Mouse (Mus musculus) layer of hippocampus, postnatal 36 days (tissue): ENCODE measurements around the gene Rsph9. TPM values are rescaled to one million over a fixed set of nuclear protein-coding genes. Genes with fewer than 3 reads are reported as not detected.

Experiments used
- DNase-seq, 2 experiments: peaks; one replicate each; pipeline ENCODE4 v3.0.0; 2022
- total RNA-seq, 2 experiments: library from RNA; stranded (reverse); gene quantifications; 2 replicates each; pipeline ENCODE4 v1.2.3; 2021

Gene Rsph9
- total RNA-seq = 10 to 100 TPM; 25.5 to 25.6 TPM

- peak; percentile 86 to 87 for DNase-seq
Observed at GRCm38 (mm10) chr17:46143578-46144423, at the start of gene Rsph9. Gene Rsph9, minus strand, starts transcription at chr17:46144216.

DNA sequence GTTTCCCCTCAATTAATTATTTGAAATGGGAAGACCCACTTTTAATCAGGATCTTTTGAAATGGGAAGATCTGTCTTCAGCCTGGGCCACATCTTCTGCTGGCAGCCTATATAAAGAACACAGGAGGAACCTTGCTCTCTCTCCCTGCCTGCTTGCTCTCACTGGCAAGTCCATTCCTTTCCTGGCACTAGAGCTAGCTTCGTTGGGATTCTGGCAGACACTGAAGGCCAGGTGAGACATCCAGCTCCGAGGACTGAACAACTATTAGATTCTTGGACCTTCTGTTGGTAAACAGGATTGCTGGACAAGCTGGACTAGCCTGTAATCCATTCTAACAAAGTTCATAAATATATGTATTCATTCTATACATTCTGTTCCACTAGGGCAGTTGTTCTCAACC, 44.8 kb upstream of the Rsph9 start:
- no peak for DNase-seq

- DNase-seq = no peak
Observed at GRCm38 (mm10) chr17:46182273-46182672, 38.3 kb upstream of the Rsph9 start.

GRCm38 (mm10) chr17:46170538-46170937, 26.5 kb upstream of the Rsph9 start:
- no peak for DNase-seq

DNA sequence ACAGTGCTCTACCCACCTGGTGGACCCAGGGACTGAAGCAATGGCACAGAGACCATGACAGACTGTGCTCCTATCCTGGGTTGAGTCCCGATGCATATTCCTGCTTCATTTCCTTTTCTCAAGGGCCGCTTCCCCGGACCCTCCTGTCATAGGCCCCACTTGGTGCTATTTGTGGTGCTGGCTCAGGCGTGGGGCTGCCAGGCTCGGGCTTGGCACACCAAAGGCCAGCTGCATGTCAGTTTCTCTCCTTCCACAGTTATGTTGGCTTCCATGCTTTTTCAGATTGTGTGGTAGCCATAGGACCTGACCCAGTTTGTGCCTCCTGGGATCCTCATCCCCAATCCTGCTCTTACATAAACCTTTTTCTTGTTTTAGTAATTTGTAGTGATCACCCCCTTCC, 24.8 kb upstream of the Rsph9 start:
- no peak for DNase-seq

DNA sequence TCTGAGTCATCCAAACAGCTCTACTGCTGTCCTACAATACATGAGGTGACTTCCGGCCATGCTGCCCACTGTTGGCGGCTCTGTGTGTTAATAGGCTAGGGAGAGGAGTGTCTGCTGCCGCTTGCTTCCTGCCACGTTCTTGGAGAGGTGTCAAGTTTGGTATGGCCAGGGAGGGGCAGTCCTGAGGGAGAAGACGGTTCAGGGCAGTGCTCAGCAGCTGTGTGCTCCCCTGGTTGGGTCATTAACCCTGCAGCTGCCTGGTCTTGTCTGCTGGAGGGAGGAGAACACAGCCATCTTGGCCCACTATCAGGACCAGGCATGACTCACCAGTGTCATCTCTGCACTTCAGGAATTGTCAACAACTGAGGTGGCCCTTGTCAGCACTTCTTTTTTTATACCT, 24.3 kb upstream of the Rsph9 start:
- no peak for DNase-seq

DNA sequence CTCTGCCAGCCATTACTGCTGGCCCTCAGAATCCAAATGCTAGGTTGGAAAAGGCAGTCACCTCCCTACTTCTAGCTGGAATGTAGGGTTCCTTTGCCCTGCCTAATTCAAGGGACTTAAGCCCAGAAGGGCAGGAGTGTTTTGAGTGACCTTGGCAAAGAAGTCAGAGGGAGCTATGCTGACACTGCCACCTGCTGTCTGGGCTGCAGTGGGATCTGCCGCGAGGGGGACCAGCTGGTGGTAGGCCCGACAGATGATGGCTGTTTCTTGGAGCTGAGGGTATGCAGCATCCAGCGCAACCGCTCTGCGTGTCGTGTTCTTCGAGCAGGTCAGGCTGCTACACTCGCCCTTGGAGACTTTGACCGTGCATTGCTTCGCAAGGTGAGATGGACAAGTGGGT, 23.0 kb upstream of the Rsph9 start:
- no peak for DNase-seq

DNA sequence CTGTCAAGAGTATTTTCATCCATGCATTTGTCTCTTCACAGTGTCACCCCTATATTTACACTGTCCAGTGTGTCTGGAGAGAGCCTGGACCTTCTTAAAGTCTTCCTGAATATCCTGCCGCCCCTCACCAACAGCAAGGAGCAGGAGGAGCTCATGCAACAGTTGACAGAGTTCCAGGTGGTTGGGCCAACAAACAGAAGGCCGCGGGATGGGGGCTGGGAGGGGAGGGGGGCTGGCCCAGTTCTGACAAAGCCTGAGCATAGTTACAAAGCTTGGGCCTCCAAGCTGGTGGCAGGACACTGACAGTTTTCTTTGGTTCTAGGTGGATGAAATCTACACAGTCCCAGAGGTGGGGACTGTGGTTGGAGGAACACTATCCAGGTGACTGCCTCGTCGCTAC, 22.3 kb upstream of the Rsph9 start:
- DNase-seq = no peak

DNA sequence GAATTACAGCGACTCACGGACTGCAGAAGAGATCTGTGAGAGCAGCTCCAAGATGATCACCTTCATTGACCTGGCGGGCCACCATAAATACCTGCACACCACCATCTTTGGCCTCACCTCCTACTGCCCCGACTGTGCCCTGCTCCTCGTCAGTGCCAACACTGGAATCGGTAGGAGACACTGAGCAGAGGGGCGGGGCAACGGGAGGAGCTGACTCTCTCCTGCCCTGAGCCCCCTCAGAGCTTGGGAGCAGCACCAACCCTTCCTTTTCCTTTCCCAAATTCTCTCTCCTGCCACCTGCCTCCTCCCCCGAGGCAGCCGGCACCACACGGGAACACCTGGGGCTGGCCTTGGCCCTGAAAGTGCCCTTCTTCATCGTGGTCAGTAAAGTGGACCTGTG, 21.4 kb upstream of the Rsph9 start:
- DNase-seq = no peak

DNA sequence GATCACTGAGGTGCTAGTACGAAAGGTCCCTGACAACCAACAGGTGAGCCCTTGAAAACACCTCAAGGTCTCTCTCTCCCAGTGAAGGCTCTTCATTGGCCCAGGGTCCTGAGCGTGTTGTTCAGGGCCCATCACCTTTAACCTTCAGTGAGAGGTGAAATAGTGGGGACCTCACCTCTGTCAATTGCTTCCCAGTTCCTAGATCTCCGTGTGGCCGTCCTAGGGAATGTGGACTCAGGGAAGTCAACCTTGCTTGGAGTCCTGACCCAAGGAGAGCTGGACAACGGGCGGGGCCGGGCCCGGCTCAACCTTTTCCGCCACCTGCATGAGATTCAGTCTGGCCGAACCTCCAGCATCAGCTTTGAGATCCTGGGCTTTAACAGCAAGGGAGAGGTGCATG, 20.8 kb upstream of the Rsph9 start:
- no peak for DNase-seq

DNA sequence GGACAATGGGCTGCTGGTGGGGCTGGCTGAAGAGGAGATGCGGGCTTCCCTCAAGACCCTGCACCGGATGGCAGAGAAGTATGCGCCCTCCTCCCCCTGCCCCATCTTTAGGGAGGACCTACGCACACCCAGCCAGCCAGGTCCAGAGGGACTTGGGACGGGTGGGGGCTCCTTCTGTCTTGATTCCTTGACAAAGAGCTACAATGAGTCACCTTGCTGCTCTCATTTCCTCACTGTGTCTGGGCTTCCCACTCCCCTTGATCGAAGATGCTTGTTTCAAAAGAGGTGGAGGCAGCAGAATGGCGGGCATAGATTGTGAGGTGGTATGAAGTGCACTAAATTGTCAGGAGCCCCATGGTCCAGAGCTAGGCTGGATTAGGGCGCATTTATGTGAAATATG, 20.3 kb upstream of the Rsph9 start:
- no peak for DNase-seq

GRCm38 (mm10) chr17:46162951-46163421, 19.0 kb upstream of the Rsph9 start:
- DNase-seq = no peak

GRCm38 (mm10) chr17:46162551-46162950, 18.5 kb upstream of the Rsph9 start:
- DNase-seq = no peak

GRCm38 (mm10) chr17:46161710-46162109, 17.7 kb upstream of the Rsph9 start:
- DNase-seq = no peak

- DNase-seq = no peak
Observed at GRCm38 (mm10) chr17:46161179-46161578, 17.2 kb upstream of the Rsph9 start.

- peak; percentile 95 to 96 for DNase-seq
Observed at GRCm38 (mm10) chr17:46160686-46161085, 16.7 kb upstream of the Rsph9 start, which contains the start of gene Gtpbp2. Gene Gtpbp2, plus strand, starts transcription at chr17:46161032.

DNA sequence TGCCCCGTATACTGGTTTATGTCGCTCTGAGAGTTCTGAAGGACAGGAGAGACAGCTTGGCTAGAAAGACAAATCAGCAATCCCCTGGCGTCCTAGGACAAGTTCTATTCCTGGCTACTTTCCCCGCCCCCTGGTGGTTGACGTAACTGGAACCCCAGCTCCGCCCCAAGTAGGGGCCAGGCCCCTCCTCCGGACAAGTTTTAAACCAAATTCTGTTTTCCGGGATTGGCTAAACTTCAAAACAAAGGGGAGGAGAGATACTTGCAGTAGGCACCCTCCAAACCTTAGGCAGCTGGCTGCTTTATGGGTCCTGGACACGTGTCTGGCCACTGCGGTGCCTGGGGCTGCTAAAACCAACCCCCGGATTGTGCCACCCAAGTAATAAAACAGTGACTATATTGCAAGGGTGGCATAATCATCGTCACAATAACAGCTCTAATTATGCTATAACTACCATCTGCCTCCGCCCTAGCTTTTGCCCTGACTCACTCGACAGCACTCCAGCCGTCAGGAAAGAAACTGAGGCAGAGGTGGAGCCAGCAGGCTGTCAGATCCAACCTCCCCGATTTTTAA, 16.2 kb upstream of the Rsph9 start:
- DNase-seq = peak; percentile 82 to 85

DNA sequence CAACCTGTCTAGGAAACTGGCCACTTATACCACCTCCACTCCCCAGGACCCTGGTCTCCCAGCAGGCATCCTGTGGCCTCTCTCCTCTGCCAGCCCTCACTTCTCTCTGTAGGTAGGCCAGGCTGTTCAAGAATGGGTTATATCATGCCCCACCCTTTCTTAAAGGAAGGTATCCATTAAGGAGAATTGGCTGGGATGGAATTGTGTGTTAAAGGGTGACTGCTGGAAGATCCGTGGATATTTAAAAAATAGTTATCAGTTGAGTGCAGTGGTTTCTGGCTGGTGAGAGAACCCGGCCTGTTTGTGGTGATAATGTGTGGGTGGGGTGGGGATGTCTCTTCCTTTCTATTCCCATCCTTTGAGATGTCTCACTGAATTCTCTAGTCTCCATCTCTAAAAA, 15.2 kb upstream of the Rsph9 start:
- no peak for DNase-seq

DNA sequence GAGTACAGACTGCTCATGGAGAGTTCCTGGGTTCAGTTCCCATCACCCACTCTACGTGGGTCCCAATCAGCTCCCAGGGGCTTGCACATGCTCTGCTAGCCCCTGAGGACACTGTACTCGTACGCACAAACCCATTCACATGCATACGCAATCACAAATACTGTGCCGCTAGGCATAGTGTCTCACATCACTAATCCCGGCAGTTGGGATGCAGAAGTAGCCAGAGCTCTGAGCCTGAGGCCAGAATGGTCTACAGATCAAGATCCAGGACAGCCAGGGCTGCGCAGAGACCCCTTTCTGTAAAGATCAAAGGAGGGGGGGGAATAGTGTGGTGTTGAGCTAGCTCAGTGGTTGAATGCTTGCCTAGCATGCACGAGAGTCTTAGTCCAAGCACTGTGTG, 13.1 kb upstream of the Rsph9 start:
- no peak for DNase-seq

DNA sequence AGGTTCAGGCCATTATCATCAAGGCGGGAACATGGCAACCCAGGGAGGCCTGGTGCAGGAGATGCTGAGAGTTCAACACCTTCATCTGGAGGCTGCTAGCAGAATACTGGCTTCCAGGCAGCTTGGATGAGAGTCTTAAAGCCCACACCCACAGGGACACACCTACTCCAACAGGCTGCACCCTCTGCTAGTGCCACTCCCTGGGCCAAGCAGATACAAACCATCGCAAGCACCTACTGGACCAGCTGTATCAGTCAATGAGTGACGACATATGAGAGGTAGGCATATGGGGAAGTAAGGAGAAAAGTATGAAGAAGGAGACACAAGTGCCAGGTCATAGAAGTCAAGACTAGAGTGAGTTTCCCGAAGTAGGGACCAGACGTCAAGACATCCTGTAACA, 12.7 kb upstream of the Rsph9 start:
- no peak for DNase-seq

GRCm38 (mm10) chr17:46154336-46154735, 10.3 kb upstream of the Rsph9 start:
- no peak for DNase-seq

DNA sequence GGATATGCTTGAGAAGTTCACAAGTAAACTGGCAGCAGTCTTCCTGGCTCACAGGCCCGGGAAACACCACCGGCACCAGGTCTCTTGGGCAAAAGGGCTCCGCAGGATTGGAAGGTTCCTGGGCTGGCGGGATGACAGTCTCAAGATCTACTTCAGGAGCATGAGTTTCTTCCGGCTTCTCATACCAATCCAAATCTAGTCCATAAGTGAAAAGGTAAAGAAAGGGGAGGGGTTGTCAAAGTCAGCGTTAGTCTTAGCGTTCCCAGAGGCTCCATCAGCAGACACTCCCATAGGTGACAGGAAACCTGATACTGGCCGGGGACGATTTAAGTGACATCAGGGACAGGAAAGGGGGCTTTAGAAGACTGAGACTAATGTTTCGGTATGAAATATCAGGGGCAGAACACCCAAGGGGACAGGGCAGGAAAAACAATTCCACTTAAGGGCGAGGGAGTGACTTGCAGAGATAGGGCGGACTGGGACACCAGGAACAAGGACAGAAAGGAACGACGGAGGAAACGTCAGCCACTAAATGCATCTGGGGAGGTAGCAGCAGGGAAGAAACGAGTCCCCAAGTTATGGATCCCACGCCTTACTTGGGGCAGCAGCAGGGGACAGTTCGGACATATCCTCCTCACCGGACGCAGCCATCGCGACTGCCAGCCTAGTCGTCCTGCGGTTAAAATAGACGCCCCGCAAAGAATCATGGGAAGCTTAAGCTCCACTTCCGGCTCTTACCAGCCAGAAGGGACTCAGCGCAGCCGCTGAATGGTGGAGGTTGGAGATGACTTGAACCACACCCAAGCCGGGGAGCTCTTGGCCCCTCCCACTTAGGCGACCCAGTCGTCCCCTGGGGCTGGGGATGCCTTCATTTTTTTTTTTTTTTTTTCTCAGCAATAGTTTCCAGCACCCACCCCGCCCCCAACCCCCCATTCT, 9.1 kb upstream of the Rsph9 start, which contains the start of gene Mad2l1bp:
TSS of gene Mad2l1bp (minus strand) at position 707 of the 936 bp plus-strand sequence.
- peak; percentile 81 to 84 for DNase-seq

GRCm38 (mm10) chr17:46139872-46140271, 4.1 kb downstream of the Rsph9 start:
- DNase-seq = no peak
